Mouse (Mus musculus) heart, postnatal 4 days (tissue): ENCODE measurements around the gene Ppp1r8. TPM values are rescaled to one million over a fixed set of nuclear protein-coding genes. Genes with fewer than 3 reads are reported as not detected.
A peak's percentile ranks its signal among the peaks of the same experiment; 100 is the strongest.
"Not testable (repeated sequence)": the region's sequence is repeated elsewhere in the genome, so short reads cannot be mapped to it uniquely, and the experiment has no call there.

Source experiments
- DNase-seq: peaks from one replicate; pipeline ENCODE4 v3.0.0; 2021
- total RNA-seq, 2 experiments: library from RNA; stranded (reverse); gene quantifications; 2 replicates each; pipeline ENCODE4 v1.2.3; 2021

The Ppp1r8 gene
- total RNA-seq, 2 experiments from 2014 or later: 31.0 to 34.2 TPM

DNA sequence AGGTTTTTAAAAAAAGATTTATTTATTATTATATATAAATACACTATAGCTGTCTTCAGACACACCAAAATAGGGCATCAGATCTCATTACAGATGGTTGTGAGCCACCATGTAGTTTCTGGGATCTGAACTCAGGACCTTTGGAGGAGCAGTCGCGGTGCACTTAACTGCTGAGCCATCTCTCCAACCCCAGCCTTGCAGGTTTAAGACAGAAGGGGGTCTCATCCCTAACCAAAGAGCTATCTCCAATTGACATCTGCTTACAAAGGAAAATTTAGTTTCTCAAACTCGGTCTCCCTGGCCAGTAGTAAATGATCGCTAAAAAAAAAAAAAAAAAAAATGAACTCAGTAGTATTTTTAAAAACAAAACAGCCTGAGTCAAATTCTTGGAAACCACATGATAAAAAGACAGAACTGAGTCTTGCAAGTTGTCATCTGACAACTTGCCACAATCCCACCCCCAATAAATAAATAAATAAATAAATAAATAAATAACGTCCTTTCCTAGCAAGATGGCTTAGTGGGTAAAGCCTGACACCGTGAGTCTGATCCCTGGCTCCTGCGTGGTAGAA, 36.3 kb downstream of the Ppp1r8 start:
- no peak for DNase-seq

DNA sequence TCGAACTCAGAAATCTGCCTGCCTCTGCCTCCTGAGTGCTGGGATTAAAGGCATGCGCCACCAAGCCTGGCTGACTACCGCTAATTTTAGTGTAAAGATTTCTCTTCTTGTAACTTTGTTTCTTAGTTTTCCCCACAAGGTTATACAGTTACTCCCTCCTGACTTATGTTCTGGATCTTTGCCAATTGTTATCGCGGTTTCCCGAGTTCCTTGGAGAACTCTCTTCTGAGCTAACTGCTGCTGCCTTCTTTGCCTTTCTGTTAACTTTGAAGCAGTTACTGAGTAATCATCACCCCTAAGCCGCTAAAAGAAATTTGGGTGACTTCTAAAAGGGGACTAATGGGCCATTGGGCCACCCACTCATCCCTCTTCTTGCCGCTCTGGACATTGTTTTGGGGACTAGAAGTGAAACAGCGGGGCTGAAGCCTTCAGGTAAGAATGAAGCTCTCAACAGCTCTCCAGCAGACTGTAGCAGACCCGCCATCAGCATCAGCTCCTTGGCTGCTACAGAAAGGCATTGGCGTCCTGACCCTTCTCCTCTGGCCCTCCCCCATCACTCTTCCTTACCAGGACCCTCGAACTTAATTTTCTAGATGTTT, 37.3 kb downstream of the Ppp1r8 start:
- no peak for DNase-seq

DNA sequence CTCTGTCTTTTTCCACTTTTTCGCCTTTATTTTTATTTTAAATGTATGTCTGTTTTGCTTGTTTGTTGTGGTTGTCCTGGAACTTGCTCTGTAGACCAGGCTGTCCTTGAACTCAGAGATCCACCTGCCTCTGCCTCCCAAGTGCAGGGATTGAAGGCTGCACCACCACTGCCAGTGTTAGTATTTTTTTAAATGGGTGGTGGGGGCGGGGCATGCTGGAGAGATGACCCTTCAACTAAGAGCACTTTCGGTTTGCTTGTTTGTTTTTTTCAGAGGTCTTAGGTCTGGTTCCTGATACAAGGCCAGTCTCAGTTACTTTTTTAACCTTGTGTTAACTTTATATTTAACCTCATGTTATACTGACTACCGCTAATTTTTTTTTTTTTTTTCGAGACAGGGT, 37.8 kb downstream of the Ppp1r8 start:
- no peak for DNase-seq

DNA sequence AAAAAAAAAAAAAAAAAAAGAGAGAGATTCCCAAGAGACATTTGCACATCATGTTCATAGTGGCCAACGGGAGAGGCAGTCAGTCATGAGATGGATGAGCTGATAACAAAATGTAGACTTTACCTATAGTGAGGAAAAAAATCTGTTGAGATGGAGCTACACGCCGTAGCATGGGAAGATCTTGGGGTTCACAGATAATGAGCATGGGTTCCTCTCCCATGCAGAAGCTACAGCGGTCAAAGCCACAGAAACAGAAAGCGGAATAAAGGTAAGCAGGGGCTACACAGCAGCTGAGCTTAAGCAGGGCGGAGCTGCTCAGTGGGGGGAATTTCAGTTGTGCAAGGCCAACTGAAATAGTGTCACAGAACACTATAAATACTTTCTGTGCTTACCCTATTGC, 38.6 kb downstream of the Ppp1r8 start:
- DNase-seq: no peak

DNA sequence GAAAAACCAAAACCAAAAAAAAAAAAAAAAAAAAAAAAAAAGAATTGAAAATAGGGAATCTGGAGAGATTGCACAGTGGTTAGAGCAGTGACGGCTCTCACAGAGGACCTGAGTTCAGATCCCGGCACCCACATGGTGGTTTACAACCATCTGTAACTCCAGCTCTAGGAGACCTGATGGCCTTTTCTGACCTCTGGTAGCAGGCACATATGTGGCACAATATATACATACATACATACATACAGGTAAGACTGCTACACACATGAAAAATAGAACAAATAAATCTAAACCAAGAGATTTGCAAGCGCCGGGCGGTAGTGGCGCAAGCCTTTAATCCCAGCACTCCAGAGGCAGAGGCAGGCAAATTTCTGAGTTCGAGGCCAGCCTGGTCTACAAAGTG, 39.1 kb downstream of the Ppp1r8 start:
- no peak for DNase-seq

DNA sequence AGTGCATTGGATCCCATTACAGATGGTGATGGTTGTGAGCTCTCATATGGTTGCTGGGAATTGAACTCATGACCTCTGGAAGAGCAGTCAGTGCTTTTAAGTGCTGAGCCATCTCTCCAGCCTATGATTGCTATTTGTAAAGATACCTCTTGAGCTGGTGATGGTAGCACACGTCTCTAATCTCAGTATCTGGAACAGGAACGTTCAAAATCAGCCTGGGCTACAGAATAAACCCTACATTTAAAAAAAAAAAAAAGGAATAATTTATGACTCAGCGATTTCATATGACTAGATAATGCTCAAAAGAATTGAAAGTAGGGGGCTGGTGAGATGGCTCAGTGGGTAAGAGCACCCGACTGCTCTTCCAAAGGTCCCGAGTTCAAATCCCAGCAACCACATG, 39.8 kb downstream of the Ppp1r8 start:
- no peak for DNase-seq

DNA sequence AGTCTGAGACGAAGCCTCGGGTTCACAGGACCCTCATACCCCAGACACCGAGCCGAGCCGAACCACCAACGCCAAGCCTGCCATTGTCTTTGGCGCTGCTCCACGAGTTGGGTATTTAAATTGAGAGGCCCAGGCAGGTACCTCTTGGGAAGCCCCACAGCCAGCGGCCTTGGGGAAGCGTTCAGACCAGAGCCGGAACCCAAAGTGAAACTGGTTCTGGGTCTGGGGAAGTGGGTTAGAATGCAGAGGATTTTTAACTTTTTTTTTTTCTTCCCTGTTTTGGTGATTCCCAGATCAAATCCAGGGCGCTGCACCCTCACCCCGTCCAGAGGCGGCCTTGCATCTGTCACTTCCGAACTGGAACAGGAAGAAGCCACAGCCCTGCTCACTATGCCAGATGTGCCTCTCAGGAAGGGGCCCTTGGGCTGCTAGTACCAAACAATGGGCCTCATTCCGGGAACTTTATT, 40.8 kb downstream of the Ppp1r8 start:
- peak; percentile 43 for DNase-seq

DNA sequence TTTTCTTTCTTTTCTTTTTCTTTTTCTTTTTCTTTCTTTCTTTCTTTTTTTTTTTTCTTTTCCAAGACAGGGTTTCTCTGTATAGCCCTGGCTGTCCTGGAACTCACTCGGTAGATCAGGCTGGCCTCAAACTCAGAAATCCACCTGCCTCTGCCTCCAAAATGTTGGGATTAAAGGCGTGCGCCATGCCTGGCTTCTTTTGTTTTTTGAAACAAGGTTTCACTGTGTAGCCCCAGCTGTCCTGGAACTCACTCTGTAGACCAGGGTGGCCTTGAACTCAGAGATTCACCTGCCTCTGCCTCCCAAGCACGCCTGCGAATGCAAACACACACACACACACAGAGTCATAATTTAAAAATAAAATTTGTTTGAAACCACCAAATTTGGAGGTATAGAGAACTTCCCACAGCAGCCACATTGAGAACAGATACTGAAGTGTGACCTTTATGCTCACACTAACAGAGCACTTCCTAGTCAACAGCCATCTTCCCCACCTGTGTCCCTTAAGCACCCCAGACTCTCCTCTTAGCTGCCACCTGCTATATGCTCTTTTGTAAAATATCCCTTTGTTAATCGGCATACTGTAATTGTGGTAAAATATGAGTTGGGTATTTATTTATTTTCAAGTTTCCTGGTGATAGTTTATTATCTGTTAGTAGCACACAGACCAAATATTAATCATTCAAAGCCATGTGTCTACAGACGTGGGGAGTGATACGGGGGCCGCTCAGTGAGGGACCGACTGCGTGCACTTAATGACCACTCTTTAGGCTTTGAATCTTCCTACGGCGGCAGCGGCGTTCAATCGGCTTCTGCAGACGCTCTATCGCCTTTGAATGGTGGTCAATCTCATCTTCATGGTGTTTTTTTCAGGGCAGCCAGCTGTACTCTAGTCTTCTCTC, 41.5 kb downstream of the Ppp1r8 start:
- no peak for DNase-seq

DNA sequence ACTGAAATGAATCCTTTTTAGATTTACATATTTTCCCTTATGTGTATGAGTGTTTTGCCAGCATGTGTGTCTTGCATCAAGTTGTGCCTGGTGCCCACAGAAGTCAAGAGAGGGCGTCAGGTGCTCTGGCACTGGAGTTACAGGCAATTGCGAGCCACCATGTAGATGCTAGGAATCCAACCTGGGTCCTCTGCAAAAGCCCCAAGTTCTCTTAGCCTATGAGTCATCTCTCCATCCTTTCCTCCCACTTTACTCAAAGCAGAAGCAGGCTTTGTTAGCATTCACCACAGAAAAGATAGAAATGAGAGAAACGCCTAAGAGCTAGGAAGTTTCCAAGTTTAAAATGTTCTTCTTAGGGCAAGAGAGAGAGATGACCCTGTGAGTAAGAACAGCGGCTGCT, 43.1 kb downstream of the Ppp1r8 start:
- no peak for DNase-seq

DNA sequence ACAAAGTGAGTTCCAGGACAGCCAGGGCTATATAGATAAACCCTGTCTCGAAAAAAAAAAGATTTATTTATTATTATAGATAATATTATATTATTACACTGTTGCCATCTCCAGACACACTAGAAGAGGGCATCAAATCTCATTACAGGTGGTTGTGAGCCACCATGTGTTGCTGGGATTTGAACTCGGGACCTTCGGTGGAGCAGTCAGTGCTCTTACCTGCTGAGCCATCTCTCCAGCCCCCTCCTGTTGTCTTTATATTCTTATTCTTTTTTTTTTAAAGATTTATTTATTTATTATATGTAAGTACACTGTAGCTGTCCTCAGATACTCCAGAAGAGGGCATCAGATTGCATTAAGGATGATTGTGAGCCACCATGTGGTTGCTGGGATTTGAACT, 44.3 kb downstream of the Ppp1r8 start:
- DNase-seq: not testable (repeated sequence)

DNA sequence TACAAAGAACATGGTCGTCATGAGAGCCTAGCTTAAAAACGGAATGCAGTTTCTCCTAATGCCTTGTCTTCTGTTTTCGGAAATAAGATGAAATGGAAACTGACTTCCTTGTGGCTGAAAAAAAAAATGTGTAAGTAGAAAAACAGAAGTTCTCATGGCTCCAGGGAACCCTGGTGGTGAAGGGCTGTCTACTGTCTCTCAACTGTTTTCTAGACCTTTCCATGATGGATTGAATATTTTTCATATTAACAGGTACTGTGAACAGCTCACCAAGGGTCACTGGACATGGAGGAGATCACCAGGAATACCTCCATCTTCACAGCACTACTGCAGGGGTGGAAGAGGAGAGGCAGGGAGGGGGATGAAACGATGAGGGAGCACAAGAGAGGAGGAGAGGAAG, 44.9 kb downstream of the Ppp1r8 start:
- no peak for DNase-seq

DNA sequence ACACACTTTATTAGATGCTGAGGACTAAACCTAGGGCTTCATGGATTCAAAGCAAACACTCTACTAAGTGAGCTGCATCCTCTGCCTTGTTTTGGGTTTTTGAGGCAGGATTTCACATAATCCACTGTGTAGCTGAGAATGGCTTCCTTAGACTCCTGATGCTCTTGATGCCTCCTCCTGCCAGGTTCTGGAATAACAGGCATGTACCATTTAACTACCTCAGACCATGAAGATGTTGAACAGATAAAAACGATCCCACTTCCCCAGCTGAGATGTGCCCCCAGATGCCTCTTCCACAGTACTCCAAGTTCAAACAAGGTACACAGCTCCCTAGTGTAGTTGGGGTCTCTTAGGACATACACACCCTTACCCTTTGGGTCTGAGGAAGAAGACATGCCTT, 45.5 kb downstream of the Ppp1r8 start:
- no peak for DNase-seq

DNA sequence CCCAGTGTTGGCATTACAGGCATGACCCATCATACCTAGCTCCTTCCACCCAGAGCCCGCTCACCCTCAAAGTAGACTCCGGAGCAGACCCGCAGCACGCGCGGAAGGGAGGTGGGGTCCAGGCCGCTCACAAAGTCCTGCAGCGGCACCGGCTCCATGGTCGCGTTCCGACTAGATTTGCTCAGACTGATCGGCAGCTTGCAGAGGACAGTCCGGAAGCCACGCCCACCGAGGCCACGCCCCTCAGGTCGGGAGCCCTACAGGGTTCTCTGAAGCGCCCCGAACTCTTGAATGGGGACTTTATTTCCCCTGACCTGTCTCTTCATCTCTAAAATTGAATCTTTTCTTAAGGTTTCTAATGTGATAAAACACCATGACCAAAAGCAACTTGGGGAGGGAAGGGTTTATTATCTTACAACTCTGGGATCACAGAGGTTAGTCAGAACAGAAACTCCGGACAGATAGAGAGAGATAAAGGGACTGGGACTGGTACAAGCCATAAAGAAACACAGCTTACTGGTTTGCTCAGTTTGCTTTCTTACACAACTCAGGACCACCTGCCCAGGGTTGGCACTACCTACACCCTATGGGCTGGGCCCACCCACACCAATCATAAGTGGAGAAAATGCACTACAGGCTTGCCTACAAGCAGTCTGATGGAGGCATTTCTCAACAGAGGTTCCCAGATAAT, 46.6 kb downstream of the Ppp1r8 start, which contains the start of gene Themis2:
Gene Themis2 (minus strand): TSS at position 192 of the 691 bp plus-strand sequence.
- DNase-seq: peak; percentile 81

DNA sequence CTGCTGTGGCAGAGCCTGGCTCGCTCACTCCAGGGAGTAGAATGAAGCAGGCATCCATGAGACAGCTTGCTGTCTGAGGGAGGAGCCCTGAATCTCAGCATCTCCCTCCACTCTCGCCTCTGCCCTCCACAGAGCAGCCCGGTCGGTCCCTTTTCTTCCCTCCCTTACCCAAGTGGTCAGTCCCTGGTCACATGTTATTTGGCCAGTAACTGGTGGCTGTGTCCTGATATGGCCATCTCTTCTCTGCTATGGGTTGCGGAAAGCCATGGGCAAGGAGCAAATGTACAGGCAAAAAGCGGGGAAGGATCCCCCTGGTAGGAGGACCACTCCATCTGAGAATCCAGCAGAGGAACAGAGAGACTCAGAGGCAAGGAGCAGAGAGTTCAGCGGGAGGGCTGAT, 47.8 kb downstream of the Ppp1r8 start:
- DNase-seq: no peak

DNA sequence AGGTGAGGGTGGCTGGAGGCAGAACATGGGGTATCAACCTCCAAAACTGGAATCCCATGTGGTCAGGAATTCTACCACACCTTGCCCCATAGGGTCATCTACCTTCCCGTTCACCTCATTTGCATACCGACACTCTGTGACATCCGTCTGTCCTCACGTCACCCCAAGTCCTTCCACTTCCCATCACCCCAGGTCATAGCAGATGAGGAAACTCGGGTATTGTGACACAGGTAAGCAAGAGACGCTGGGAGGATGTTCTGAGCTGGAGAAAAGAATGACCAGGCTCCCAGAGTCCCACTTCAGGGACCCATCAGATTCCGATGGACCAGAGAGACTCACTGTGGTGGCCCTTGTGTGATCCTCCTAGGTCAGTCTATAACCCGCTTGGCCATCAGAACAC, 48.2 kb downstream of the Ppp1r8 start:
- DNase-seq: no peak

DNA sequence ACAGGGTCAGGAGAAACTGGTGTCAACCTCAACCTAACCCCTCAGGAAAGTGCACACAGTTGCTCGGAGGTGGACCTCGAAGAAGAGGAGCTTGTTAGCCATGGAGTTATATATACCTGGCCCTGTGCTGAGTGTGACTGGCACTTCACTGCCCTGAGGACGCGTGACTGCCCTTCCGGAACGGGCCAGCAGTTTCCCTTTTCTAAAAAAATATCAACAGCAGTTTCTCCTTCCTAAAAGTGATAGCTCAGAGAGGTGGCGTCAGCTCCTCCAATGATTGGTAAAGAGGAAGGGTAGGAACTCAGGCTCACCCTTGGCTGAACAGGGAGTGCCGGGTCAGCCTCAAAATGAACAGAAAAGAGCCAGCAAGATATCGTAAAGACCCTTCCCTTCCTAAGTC, 48.9 kb downstream of the Ppp1r8 start:
- DNase-seq: no peak

DNA sequence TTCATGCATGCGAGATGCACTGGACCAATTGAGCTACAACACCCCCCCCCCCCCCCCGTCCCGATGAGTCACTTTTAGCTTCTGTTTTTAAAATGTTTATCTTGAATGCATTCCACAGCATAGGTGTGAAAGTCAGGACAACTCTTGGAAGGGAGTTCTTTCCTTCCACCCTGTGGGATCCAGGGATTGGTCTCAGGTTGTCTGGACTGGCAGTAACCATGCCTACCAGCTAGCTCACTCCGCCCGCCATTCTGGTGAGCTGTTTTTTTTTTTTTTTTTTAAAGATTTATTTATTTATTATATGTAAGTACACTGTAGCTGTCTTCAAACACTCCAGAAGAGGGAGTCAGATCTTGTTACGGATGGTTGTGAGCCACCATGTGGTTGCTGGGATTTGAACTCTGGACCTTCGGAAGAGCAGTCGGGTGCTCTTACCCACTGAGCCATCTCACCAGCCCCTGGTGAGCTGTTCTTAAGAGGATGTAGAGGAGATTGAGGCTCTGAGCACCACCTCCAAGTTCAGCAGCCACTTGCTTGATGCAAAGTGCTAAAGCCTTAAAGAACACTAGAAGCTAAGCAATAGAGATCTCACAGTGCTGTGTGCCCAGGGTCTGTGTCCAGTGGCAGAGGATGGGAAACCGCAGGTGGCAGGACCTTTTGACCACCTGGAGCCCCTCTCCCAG, 49.5 kb downstream of the Ppp1r8 start:
- DNase-seq: not testable (repeated sequence)

DNA sequence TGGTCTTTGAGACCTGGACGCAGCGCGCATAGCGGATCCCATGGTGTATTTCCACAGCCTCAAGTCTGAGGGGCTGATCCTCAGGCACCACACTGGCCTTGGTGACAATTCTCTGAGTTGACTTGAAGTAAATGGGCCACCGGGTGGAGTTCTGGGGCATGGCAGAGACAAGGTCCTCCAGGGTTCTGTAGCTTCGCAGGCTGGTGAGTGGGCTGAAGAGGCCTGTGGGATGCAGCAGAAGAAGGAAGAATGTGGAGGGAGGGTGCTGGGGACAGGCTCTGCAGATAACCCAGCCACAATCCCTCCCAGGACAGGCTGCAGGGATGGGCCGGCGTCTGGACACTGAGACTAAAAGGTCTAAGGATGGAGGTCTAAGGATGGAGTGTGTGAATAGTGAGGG, 53.2 kb downstream of the Ppp1r8 start:
- no peak for DNase-seq

DNA sequence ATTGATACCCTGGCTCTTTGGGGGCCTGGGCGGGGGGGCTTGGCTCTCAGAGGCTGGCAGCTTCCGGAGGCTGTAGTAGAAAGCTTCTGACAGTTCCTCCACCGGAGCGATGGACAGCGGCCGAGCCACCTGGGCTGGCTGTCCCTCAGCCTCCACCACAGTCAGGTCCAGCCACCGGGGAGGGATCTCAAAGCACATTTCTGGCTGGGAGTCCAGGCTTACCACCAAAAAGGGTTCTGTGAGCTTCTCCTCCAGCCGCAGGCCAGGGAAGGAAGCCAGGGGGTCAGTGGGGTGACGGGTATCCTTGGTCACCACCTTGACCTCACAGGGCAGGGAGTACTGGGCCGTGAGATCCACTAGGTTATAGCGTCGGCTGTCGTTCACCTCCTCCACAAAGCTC, 57.7 kb downstream of the Ppp1r8 start:
- no peak for DNase-seq

DNA sequence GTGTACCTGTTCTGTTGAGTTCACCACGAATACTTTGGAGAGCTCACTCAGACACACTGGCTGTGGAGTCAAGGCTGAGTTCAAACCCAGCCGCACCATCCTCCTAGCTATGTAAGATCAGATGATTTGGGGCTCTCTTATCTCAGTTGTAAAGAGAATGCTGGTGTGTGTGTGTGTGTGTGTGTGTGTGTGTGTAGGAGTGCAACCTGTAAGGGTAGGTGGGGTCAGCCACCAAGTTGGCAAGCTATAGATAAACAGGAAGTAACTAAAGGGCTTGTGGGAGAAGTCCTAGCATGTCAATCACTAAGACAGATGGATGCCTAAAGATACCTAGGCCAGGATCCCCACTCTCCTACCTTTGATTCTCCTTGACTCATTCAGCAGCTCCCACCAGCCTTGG, 59.2 kb downstream of the Ppp1r8 start:
- no peak for DNase-seq

DNA sequence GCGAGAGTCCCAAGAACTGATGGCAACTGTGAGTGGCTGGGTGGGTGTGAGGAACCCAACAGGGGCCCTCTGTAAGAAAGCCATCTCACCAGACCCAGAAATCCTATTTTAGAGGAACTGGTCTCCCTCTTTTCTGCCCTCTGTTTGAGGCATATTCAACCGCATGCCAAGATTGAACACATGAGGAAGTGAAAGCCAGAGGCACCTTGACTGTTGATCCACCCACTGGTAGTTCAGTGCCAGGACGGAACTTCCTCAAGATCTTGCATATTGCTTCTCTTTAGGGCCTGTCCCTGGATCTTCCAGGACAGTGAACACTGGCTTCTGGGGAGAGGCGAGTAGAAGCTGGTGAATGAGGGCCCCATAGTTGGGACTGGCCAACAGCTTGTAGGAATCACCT, 62.7 kb downstream of the Ppp1r8 start:
- no peak for DNase-seq

DNA sequence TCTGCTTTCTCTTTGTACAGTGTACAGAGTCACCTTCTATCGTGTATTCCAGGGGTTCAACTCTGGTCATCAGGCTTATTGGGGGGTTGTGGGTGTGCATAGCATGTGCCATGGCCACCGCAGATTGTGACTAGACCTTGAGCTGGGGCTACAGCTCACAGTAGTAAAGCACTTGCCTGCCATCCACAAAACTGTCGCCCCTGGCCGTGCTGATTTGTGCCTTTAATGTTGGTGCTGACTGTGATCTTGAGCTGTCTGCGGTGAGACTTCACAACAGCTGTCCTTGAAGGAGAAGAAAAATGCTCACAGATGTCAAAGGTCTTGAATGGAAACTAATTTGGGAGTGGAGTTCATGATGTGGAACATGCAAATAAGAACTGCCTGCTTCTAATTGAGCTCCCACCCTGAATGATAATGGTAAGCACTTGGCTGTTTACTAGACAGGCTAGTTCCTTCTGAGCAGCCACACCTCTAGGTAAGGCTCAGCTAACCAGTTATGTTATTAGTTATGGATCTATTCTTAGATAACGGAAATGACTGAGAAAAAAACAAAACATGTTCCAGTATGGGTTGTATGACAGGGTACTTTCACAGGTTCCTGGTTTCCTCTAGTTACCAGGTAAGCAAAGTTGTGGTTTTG, 64.3 kb downstream of the Ppp1r8 start:
- DNase-seq: no peak
